Mouse (Mus musculus) cerebellum, adult 9-11 months (tissue): ENCODE measurements at regions not wholly inside any gene's neighbourhood (a gene's known extent, or its start where the extent isn't known, plus 50 kb on each side); places are given as distances from the start of the nearest gene placed in this dataset.

Experiments
- DNase-seq: peaks from one replicate; pipeline ENCODE4 v3.0.0; 2022

GRCm38 (mm10) chr4:89082838-89083237 lies 54.1 kb upstream of the Mtap start:
- DNase-seq = no peak

GRCm38 (mm10) chr4:89078485-89078884 lies 58.4 kb upstream of the Mtap start:
- no peak for DNase-seq

DNA sequence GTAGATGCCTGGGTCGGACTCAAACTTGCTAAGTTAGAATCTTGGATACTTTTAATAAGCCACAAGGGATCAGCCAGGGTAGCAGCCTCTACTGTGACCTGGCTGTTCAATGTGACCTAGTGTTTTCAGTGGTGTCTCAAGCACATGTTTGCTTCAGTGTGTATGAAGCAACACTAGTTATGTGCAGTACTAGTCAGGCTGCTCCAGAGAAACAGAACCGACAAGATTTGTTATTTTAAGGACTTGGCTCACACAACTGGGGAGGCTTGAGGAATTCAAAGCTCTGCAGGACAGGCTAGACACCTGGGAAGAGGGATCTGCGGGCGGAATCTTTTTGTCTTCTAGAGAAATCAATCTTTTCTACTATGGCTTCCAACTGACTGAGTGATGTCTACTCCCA lies 62.2 kb upstream of the Mtap start:
- no peak for DNase-seq

- DNase-seq = no peak
Measured at GRCm38 (mm10) chr4:89070430-89070829, 66.5 kb upstream of the Mtap start.

DNA sequence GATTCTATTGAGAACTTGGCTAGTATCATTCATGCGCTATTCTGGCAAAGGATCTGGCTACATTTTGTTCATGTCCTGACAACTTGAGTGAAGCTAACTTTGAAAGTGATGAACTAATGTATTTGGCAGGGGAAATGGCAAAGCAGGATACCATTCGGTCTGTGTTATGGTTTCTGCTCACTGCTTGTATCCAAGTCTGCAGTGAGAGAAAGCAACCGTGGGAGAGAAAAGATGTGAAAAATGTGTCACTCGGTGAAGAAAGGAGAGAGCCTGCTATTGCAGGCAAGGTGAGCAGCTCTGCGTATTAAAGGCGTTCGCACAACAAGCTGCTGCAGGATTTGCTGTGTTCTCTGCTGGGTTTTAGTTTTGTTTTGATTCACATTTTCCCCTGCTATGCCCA lies 72.5 kb upstream of the Mtap start:
- DNase-seq = no peak

GRCm38 (mm10) chr4:89062384-89062783 lies 74.5 kb upstream of the Mtap start:
- no peak for DNase-seq

DNA sequence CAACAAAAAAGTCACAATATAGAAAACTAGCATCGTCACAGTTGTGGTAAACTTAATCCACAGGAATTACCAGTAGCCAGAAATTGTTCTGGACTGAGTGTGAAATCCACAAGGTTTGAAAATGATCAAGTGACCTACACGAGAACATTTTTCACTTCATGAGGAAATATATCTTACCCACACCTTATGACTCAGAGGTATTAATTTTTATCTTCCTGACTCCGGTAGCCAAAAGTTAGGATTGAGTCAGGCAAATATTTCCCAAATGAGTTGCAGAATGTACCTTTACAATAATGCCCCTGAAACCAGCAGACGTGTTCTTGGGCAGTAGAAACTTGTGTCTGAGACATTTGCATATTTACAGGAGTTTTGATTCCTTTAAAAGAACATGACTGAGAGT lies 75.3 kb upstream of the Mtap start:
- DNase-seq = no peak

- DNase-seq = no peak
Measured at GRCm38 (mm10) chr4:89057573-89057972, 79.3 kb upstream of the Mtap start.

- no peak for DNase-seq
Measured at GRCm38 (mm10) chr4:89057135-89057534, 79.8 kb upstream of the Mtap start.

- no peak for DNase-seq
Measured at GRCm38 (mm10) chr4:89055969-89056368, 81.0 kb upstream of the Mtap start.

DNA sequence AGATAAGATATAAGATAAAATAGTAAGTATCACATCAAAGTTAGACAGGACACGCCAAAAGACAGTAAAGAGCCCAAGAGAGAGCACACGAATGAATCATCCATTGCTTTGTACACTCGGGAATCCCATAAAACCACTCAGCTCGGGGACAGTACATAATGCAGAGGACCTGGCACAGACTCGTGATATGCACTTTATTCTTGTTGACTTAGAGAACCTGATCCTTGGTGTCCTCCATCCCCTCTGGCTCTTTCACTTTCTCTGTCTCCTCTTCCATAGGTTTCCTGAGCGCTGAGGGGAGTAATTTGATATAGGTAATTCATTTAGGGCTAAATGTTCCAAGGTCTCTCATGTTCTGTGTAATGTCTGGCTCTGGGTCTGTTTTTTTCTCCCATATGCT lies 83.3 kb upstream of the Mtap start:
- no peak for DNase-seq

DNA sequence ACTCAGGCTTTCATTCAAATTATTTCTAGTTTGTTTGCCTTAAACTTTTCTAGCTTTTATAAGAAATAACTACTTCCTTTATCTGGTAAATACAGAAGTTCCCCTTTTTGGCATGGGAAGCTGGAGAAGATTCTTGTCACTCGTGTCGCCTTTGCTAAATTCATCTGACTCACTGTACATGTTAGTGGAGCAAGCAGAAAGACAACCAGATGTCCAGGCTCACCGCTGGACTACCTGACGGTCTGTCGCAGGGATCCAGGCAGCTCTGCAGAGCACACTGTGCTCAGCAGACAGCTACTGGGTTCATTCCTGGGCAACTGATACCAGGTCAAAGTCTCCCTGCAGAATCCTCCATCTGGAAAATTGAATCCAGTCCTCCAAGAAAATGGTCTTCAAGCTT lies 85.0 kb upstream of the Mtap start:
- DNase-seq = no peak

DNA sequence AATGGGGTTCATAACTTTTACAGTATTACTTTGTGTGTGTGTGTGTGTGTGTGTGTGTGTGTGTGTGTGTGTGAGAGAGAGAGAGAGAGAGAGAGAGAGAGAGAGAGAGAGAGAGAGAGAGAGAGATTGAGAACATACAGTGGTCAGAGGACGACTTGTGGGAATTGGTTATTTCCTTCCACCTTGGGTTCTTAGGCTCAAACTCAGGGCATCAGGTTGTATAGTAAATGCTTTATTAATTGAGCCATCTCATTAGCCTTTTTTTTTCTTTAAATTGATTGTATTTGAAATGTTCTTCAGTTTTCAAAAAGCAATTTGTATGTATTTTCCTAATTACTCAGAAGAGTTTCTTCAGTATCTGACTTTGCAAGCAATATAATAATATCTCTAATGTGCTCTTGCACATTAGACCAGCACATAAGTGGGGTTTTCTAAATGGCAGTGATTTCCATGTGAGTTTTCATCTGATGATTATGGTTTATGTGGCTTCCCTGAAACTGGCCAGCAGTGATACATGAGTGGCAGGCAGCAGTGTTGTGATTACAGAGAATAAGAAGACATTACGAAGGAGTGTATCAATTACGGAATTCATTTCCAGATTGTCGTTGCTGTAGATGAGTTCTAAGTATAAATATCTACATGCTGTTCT lies 86.2 kb upstream of the Mtap start:
- no peak for DNase-seq

- DNase-seq = no peak
Measured at GRCm38 (mm10) chr4:89049592-89050440, 87.1 kb upstream of the Mtap start.

GRCm38 (mm10) chr4:89044516-89044915 lies 92.4 kb upstream of the Mtap start:
- DNase-seq = no peak

- no peak for DNase-seq
Measured at GRCm38 (mm10) chr4:89043982-89044381, 92.9 kb upstream of the Mtap start.

DNA sequence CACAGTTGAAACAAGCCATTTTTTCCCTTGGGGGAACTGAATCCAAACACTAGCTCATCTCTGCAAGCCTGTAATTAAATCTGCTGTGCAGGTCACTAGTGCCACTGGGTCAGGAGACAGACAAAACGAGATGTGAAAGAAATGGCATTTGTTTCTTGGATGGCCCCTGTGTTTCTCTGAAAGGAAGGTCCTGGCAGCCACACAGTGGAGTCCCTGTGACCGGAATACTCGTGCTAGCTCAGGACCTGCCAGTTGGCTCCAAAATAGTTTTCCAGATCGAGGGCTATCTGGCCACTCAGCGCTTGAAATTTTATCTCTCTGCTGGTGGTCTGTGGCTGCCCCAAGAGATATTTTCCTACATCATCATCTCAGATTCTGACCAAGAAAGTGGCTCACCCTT lies 96.1 kb upstream of the Mtap start:
- peak; percentile 16 for DNase-seq

GRCm38 (mm10) chr4:89038906-89039305 lies 98.0 kb upstream of the Mtap start:
- no peak for DNase-seq

DNA sequence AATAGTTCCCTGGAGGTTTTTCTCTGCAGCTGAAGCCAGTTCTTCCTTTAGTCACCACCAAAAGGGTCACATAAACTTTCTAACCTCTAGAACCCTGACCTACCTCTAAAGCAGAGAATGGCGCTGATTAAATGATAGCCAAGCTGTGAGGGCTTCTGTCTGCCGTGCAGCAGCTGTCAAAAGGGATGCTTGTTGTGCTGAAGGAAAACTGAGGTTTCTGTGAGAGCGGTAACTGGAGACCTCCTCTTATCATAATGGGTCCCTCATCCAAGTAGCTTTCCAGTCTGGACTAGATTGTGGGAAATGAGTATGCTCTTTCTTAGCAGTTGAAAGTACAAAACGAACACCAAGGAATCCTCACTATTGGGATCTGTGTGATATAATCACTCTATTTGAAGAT lies 98.8 kb upstream of the Mtap start:
- no peak for DNase-seq

DNA sequence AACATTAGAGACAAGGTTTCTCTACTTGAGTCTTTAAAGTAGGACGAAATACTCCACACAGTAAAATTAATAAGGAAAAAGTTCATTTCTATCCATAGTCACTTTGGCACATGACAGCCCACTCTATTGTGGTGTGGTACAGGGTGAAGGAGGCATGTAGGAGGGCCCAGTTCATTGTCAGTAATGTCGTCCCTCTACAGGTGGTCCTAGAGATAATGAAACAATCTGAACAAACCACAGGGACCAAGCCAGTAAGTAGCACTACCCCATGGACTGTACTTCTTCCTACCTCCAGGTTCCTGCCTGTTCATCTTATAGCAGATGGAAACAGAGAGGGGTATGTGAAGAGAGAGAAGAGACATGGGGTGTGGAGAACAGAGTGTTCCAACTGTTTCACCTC lies 102.1 kb upstream of the Mtap start:
- DNase-seq = no peak

DNA sequence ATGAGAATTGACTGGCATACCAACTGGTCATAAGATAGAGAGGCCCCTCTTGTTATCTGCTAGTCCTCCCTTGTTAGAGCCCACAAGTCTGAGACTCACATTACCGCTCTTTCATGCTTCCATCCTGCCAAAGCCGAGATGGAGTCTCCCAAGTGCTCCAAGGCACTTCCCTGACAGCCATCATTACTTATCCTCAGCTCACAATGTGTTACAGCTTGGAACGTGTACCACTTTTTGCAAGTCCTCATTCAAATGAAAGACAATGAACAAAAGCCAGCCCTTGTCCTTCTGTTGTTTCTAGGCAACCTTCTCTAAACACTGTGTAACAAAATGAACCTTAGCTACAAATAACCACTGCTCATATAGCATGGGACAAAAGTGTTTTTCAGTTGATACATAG lies 102.6 kb upstream of the Mtap start:
- DNase-seq = no peak

- no peak for DNase-seq
Measured at GRCm38 (mm10) chr4:89012681-89013353, 124.1 kb upstream of the Mtap start.

DNA sequence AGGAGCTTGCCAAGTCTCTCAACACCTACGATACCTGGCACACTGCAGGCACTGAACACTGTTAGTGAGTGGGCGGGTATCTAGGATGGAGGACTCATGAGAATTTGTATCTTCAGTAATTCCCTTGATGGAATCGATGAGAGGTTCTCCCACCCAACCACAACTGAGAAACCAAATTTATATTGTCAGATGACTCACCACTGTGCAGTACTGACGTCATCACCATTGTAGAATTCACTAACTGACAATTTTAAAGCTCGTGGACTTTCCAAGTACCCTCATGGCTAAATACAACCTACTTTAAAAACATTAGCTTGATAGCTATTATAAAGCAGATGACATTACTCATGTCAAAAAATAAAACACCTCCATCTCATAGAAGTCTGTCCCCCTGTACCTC lies 128.4 kb upstream of the Mtap start:
- no peak for DNase-seq

- DNase-seq = no peak
Measured at GRCm38 (mm10) chr4:89001470-89001869, 121.5 kb upstream of the Ifne start.
